Mouse (Mus musculus): ENCODE results near the gene Rundc1. TPM values are rescaled to one million over a fixed set of nuclear protein-coding genes. Genes with fewer than 3 reads are reported as not detected.
A peak's percentile ranks its signal among the peaks of the same experiment; 100 is the strongest.
"Not testable (repeated sequence)": the region's sequence is repeated elsewhere in the genome, so short reads cannot be mapped to it uniquely, and the experiment has no call there.

Rundc1 gene
- total RNA-seq, 2 experiments from 2014 or later, result 6.4 to 7.2 TPM

- intact Hi-C loops (cut with DNase I; ENCODE audit: low total_unique reads), result no loop called here
- DNase-seq, result no peak
These were observed 37.9 kb downstream of the Rundc1 start for GRCm38 (mm10) chr11:101462583-101463440.

GRCm38 (mm10) chr11:101464211-101465100 lies 39.6 kb downstream of the Rundc1 start, which contains the start of gene Rnd2:
TSS of gene Rnd2 (plus strand) at chr11:101464999.
- DNase-seq, result peak; percentile 21
- intact Hi-C loops (cut with DNase I; ENCODE audit: low total_unique reads), result no loop called here

- DNase-seq, result peak; percentile 85
- intact Hi-C loops (cut with DNase I; ENCODE audit: low total_unique reads), result no loop called here
These were observed 40.4 kb downstream of the Rundc1 start for GRCm38 (mm10) chr11:101465101-101465868.

GRCm38 (mm10) chr11:101465869-101466551 lies 41.1 kb downstream of the Rundc1 start, which contains the start of gene Vat1:
TSS of gene Vat1 (minus strand) at chr11:101466230.
- intact Hi-C loops (cut with DNase I; ENCODE audit: low total_unique reads), result no loop called here

GRCm38 (mm10) chr11:101466552-101466950 lies 41.7 kb downstream of the Rundc1 start:
- DNase-seq; intact Hi-C loops (cut with DNase I; ENCODE audit: low total_unique reads): not testable (repeated sequence)

More at GRCm38 (mm10) chr11:101465869-101466551, 41.1 kb downstream of the Rundc1 start, which contains the start of gene Vat1:
- DNase-seq, result peak; percentile 80

- intact Hi-C loops (cut with DNase I; ENCODE audit: low total_unique reads), result no loop called here
These were observed 42.8 kb downstream of the Rundc1 start for GRCm38 (mm10) chr11:101467477-101468262.

GRCm38 (mm10) chr11:101468263-101468688 lies 43.4 kb downstream of the Rundc1 start:
- intact Hi-C loops (cut with DNase I; ENCODE audit: low total_unique reads), result no loop called here
- DNase-seq, result no peak

More at GRCm38 (mm10) chr11:101467477-101468262, 42.8 kb downstream of the Rundc1 start:
- peak; percentile 64 for DNase-seq

GRCm38 (mm10) chr11:101468731-101469130 lies 43.8 kb downstream of the Rundc1 start:
- intact Hi-C loops (cut with DNase I; ENCODE audit: low total_unique reads), result no loop called here
- DNase-seq, result no peak

GRCm38 (mm10) chr11:101469155-101469554 lies 44.3 kb downstream of the Rundc1 start:
- intact Hi-C loops (cut with DNase I; ENCODE audit: low total_unique reads), result no loop called here
- no peak for DNase-seq

GRCm38 (mm10) chr11:101470206-101470605 lies 45.3 kb downstream of the Rundc1 start:
- intact Hi-C loops (cut with DNase I; ENCODE audit: low total_unique reads), result no loop called here
- DNase-seq, result no peak

GRCm38 (mm10) chr11:101471926-101472325 lies 47.0 kb downstream of the Rundc1 start:
- intact Hi-C loops (cut with DNase I; ENCODE audit: low total_unique reads), result no loop called here
- DNase-seq, result no peak

GRCm38 (mm10) chr11:101472336-101472735 lies 47.5 kb downstream of the Rundc1 start:
- intact Hi-C loops (cut with DNase I; ENCODE audit: low total_unique reads), result no loop called here
- DNase-seq, result no peak

- intact Hi-C loops (cut with DNase I; ENCODE audit: low total_unique reads); DNase-seq: not testable (repeated sequence)
These were observed 48.8 kb downstream of the Rundc1 start for GRCm38 (mm10) chr11:101473686-101474085.

- DNase-seq, result no peak
- intact Hi-C loops (cut with DNase I; ENCODE audit: low total_unique reads), result no loop called here
These were observed 49.4 kb downstream of the Rundc1 start for GRCm38 (mm10) chr11:101474298-101474697.

GRCm38 (mm10) chr11:101476361-101476760 lies 51.5 kb downstream of the Rundc1 start:
- DNase-seq; intact Hi-C loops (cut with DNase I; ENCODE audit: low total_unique reads): not testable (repeated sequence)

- DNase-seq, result no peak
- intact Hi-C loops (cut with DNase I; ENCODE audit: low total_unique reads), result no loop called here
These were observed 52.3 kb downstream of the Rundc1 start for GRCm38 (mm10) chr11:101477194-101477551.

- intact Hi-C loops (cut with DNase I; ENCODE audit: low total_unique reads), result no loop called here
- no peak for DNase-seq
These were observed 52.8 kb downstream of the Rundc1 start for GRCm38 (mm10) chr11:101477552-101478211.

Measured in gastrocnemius, postnatal 14 days (tissue).